Mouse (Mus musculus) forebrain, embryonic 11.5 days (tissue): ENCODE measurements around the gene Ccdc169. TPM values are rescaled to one million over a fixed set of nuclear protein-coding genes. Genes with fewer than 3 reads are reported as not detected.

Experiments
- ATAC-seq: fragments of 200-750 bp; cut with Nextera tagmentation; replicated peaks from 2 replicates; pipeline ENCODE4 v1.8.0; 2017; ENCODE audit warnings: moderate TSS enrichment; ENCODE audit not compliant: low FRiP score
- DNase-seq: peaks from one replicate; pipeline ENCODE4 v3.0.0-alpha.2; 2017; ENCODE audit warnings: low spot score
- H3K27ac ChIP-seq: fragments of 300-500 bp; sonication (generic); 2 replicates; pipeline ENCODE4 v1.5.1; 2014; ENCODE audit warnings: low read depth, low read length
- H3K27me3 ChIP-seq: fragments of 300-500 bp; sonication (generic); 2 replicates; pipeline ENCODE4 v1.6.1; 2014; ENCODE audit warnings: mild to moderate bottlenecking, low read length, mixed read lengths; ENCODE audit not compliant: control insufficient read depth, insufficient read depth
- H3K36me3 ChIP-seq: fragments of 300-500 bp; sonication (generic); 2 replicates; pipeline ENCODE4 v1.6.1; 2014; ENCODE audit warnings: mild to moderate bottlenecking, low read length, moderate library complexity, mixed read lengths; ENCODE audit not compliant: control insufficient read depth, insufficient read depth
- H3K4me1 ChIP-seq: fragments of 300-500 bp; sonication (generic); replicated peaks from 2 replicates; pipeline ENCODE4 v1.6.1; 2014; ENCODE audit warnings: low read length, mixed read lengths; ENCODE audit not compliant: control insufficient read depth, insufficient read depth
- H3K4me2 ChIP-seq: fragments of 300-500 bp; sonication (generic); 2 replicates; pipeline ENCODE4 v1.6.1; 2014; ENCODE audit warnings: low read depth, mild to moderate bottlenecking, low read length, moderate library complexity, mixed read lengths; ENCODE audit not compliant: severe bottlenecking
- H3K4me3 ChIP-seq: fragments of 300-500 bp; sonication (generic); 2 replicates; pipeline ENCODE4 v1.5.1; 2014; ENCODE audit warnings: low read depth, low read length
- H3K9ac ChIP-seq: fragments of 300-500 bp; sonication (generic); 2 replicates; pipeline ENCODE4 v1.6.1; 2014; ENCODE audit warnings: low read length
- H3K9me3 ChIP-seq: fragments of 300-500 bp; sonication (generic); 2 replicates; pipeline ENCODE4 v1.6.1; 2016; ENCODE audit warnings: low read length, mixed read lengths; ENCODE audit not compliant: control insufficient read depth
- WGBS: fragments of 180-500 bp; shearing (Covaris S2); extraction: QIAGEN DNeasy Blood & Tissue Kit; methylation state at CpG from one replicate; pipeline ENCODE4 v1.1.7; 2014; 5-methylcytosine and 5-hydroxymethylcytosine counted together
- polyA plus RNA-seq: library from polyadenylated mRNA; unstranded; fragments of >200 nt; fragmentation: Nextera tagmentation; extraction: Ambion mirVana; gene quantifications from 2 replicates; pipeline ENCODE4 v1.2.1, GENCODE M21; 2014

Ccdc169 gene
- polyA plus RNA-seq, 1 experiment from 2014 or later, result 0.08 TPM

DNA sequence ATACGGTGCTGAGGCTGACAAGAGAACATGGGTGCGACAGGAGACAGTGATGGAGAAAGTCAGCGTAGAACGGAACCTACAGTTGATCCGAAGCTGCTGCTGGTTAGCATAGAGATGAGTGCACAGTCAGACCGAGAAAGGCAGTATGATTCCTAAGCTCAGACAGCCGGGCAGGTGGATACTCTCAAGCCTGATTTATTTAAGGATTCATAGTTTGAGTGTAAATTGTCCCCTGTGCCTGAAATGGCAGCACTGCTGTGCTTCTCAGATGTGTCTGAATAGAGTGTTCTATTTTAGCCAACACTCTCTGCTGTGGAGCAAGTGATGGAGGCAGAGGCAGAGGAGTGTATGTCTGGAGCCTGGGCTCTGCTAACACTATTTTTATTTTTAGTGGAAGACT lies 17.0 kb downstream of the Ccdc169 start:
- WGBS, result 93% methylated on average over 7 of the region's 7 CpGs
- no peak for ATAC-seq
- H3K27ac ChIP-seq, result no peak overlapping the region
- H3K36me3 ChIP-seq, result no peaks in the 10 kb centered on the region
- H3K9ac ChIP-seq, result no peak overlapping the region
- H3K9me3 ChIP-seq, result no peaks in the 10 kb centered on the region
- no peak for DNase-seq
- no peak overlapping the region for H3K4me3 ChIP-seq
- H3K4me2 ChIP-seq, result no peak overlapping the region
- H3K27me3 ChIP-seq, result no peaks in the 10 kb centered on the region
- H3K4me1 ChIP-seq, result no peaks in the 10 kb centered on the region

DNA sequence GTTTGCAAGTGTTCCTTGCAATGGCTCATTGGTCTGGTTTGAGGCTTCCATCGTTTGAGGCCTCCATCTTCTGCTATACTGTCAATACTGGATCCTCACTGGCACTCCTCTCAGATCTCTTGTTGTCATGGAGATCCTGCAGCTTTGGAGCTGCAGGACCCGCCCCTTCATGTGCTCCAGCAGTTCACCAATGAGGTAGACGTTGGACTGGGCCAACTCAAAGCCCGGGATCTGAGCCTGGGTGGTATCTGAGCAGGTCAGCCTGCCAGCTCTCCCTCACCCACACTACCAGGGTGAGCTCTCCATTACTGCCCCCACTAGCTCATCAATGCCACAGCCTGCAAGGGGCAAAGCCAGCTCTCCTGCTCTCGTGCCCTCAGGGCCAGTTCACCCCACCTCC lies 20.3 kb downstream of the Ccdc169 start:
- H3K4me1 ChIP-seq, result 0 out of 2 replicates have a peak, but pooled peaks cover 2% of the 10 kb centered on the region
- no peak overlapping the region for H3K4me3 ChIP-seq
- WGBS, result 69% methylated on average over 5 of the region's 5 CpGs
- H3K9me3 ChIP-seq, result no peaks in the 10 kb centered on the region
- H3K4me2 ChIP-seq, result no peak overlapping the region
- ATAC-seq, result no peak; the same call in 1 of the 2 replicates
- DNase-seq, result no peak
- no peaks in the 10 kb centered on the region for H3K36me3 ChIP-seq
- H3K27me3 ChIP-seq, result no peaks in the 10 kb centered on the region
- no peak overlapping the region for H3K27ac ChIP-seq
- no peak overlapping the region for H3K9ac ChIP-seq

- Histone ChIP-seq H3K4me1 (0 out of 2 replicates have a peak, but pooled peaks cover 4% of the 10 kb centered on the region), H3K36me3 (no peaks in the 10 kb centered on the region), H3K27me3 (no peaks in the 10 kb centered on the region), H3K9ac (no peak overlapping the region), H3K9me3 (no peaks in the 10 kb centered on the region), H3K27ac (no peak overlapping the region), H3K4me2 (no peak overlapping the region), H3K4me3 (no peak overlapping the region)
- ATAC-seq (no peak), DNase-seq (no peak)
- whole genome bisulfite sequencing, result 60% methylated on average over 7 of the region's 7 CpGs
Measured at GRCm38 (mm10) chr3:55161144-55161543, 24.0 kb downstream of the Ccdc169 start.

DNA sequence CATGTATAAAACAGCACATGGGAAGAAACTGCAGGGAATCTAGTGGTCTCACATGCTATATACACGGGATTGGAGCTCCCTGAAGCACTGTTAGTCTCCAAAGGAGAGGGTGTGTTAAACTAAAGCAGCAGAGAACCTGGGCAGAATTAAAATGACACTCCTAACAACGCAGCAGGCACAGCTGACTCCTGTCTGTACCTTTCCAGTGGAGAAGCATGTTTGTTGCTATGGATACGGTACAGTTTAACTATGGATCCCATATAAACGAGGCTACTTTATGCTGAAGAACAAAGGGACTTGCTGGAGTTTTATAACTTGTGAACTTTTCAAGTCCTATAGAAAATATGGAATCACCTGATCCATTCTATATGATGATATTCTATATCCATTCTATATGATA lies 26.4 kb downstream of the Ccdc169 start:
- 73% methylated on average over 4 of the region's 4 CpGs for WGBS
- no peak for ATAC-seq

GRCm38 (mm10) chr3:55172478-55172877 lies 35.3 kb downstream of the Ccdc169 start:
- Histone ChIP-seq H3K9me3 (no peaks in the 10 kb centered on the region), H3K27me3 (no peaks in the 10 kb centered on the region), H3K4me2 (no peak overlapping the region), H3K27ac (no peak overlapping the region), H3K36me3 (no peaks in the 10 kb centered on the region), H3K4me1 (no peaks in the 10 kb centered on the region), H3K4me3 (no peak overlapping the region), H3K9ac (no peak overlapping the region)
- ATAC-seq, result no peak
- DNase-seq, result no peak
- WGBS, result 79% methylated on average over 3 of the region's 3 CpGs

More for the DNA sequence above, 26.4 kb downstream of the Ccdc169 start:
- Histone ChIP-seq H3K9me3 (no peaks in the 10 kb centered on the region), H3K27me3 (no peaks in the 10 kb centered on the region), H3K4me1 (0 out of 2 replicates have a peak, but pooled peaks cover 4% of the 10 kb centered on the region), H3K27ac (no peak overlapping the region), H3K9ac (no peak overlapping the region), H3K4me3 (no peak overlapping the region), H3K36me3 (no peaks in the 10 kb centered on the region), H3K4me2 (no peak overlapping the region)
- DNase-seq, result no peak

- DNase-seq (no peak), ATAC-seq (no peak)
- Histone ChIP-seq H3K36me3 (no peaks in the 10 kb centered on the region), H3K4me3 (no peak overlapping the region), H3K9ac (no peak overlapping the region), H3K27me3 (no peaks in the 10 kb centered on the region), H3K9me3 (no peaks in the 10 kb centered on the region), H3K4me1 (peaks cover 4% of the 10 kb centered on the region; the same call in 1 of the 2 replicates), H3K27ac (no peak overlapping the region), H3K4me2 (no peak overlapping the region)
- WGBS, result 76% methylated on average over 6 of the region's 6 CpGs
Measured at GRCm38 (mm10) chr3:55177271-55177670, 40.1 kb downstream of the Ccdc169 start.

- Histone ChIP-seq H3K36me3 (no peaks in the 10 kb centered on the region), H3K4me3 (no peak within 1 kb of the TSS), H3K4me2 (no peak within 1 kb of the TSS), H3K27ac (no peak within 1 kb of the TSS), H3K9ac (no peak within 1 kb of the TSS), H3K27me3 (no peaks in the 10 kb centered on the region), H3K9me3 (no peaks in the 10 kb centered on the region), H3K4me1 (peaks cover 4% of the 10 kb centered on the region; the same call in 1 of the 2 replicates)
- no peak for DNase-seq
- ATAC-seq, result no peak
- WGBS, result 97% methylated on average over 22 of the region's 22 CpGs
Measured at GRCm38 (mm10) chr3:55181766-55182165, 44.6 kb downstream of the Ccdc169 start, which contains the start of gene Sohlh2. TSS of gene Sohlh2 (plus strand) at chr3:55182028.

DNA sequence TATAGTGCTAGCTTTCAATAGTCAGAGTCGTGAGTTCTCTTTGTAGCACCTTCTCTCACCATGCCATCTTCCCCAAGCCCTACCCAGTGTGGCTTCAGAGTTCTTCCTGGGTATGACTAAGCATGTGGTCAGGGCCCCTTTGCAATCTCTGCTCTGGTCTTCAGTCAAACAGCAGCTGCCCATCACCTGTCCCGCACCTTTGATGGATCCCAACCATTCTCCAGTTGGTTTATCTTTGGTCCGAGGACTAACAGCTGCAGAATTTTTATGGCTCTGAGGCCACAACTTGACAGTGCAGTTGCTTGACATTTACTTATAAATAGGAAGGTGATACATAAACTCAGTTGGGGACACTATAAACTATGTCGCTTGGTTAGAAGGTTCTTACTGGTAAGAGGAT lies 54.5 kb downstream of the Ccdc169 start:
- H3K9me3 ChIP-seq, result no peaks in the 10 kb centered on the region
- no peaks in the 10 kb centered on the region for H3K36me3 ChIP-seq
- H3K4me2 ChIP-seq, result no peak overlapping the region
- no peaks in the 10 kb centered on the region for H3K27me3 ChIP-seq
- WGBS, result 89% methylated on average over 4 of the region's 4 CpGs
- no peak overlapping the region for H3K27ac ChIP-seq
- DNase-seq (no peak), ATAC-seq (no peak)
- no peaks in the 10 kb centered on the region for H3K4me1 ChIP-seq
- H3K9ac ChIP-seq, result no peak overlapping the region
- no peak overlapping the region for H3K4me3 ChIP-seq

DNA sequence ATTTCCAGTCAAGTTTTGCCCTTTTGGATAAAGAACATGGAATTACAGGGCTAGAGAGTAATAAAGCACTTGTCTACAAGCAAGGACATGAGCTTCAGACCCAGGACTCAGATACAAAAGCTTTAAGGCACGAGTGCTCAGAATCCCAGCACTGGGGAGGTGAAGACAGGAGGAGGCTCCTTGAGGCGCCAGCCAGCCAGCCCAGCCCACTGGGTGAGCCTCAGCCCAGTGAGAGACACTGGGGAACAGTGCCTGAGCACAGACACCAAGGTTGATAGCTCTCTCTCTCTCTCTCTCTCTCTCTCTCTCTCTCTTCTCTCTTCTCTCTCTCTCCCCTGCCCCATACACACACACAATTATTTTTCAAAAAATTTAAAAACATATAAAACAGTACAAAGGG lies 56.2 kb downstream of the Ccdc169 start:
- no peak overlapping the region for H3K4me2 ChIP-seq
- no peaks in the 10 kb centered on the region for H3K9me3 ChIP-seq
- no peaks in the 10 kb centered on the region for H3K4me1 ChIP-seq
- WGBS, result 56% methylated on average over 2 of the region's 2 CpGs
- no peaks in the 10 kb centered on the region for H3K27me3 ChIP-seq
- no peak overlapping the region for H3K4me3 ChIP-seq
- no peak overlapping the region for H3K27ac ChIP-seq
- no peaks in the 10 kb centered on the region for H3K36me3 ChIP-seq
- DNase-seq, result no peak
- no peak overlapping the region for H3K9ac ChIP-seq
- no peak for ATAC-seq
